Mouse (Mus musculus) kidney, adult 2 months (tissue): Measurements from ENCODE around the gene Hapln3. TPM values are rescaled to one million over a fixed set of nuclear protein-coding genes. Genes with fewer than 3 reads are reported as not detected.

Experiments used
- DNase-seq: peaks from one replicate; pipeline ENCODE4 v3.0.0; 2021
- H3K27ac ChIP-seq: fragments of 200-500 bp; 2 replicates; pipeline ENCODE4 v1.5.1; 2012; ENCODE audit warnings: low read depth, low read length, control low read depth, inconsistent platforms; ENCODE audit not compliant: insufficient read depth
- H3K27me3 ChIP-seq: fragments of 200-500 bp; replicated peaks from 2 replicates; pipeline ENCODE4 v1.6.1; 2012; ENCODE audit warnings: mild to moderate bottlenecking, moderate library complexity, low read length, inconsistent platforms; ENCODE audit not compliant: control insufficient read depth, insufficient read depth
- H3K36me3 ChIP-seq: fragments of 200-500 bp; 2 replicates; pipeline ENCODE4 v1.6.1; 2012; ENCODE audit warnings: mild to moderate bottlenecking, moderate library complexity, low read length, inconsistent platforms; ENCODE audit not compliant: control insufficient read depth, insufficient read depth
- H3K4me1 ChIP-seq: fragments of 200-500 bp; 2 replicates; pipeline ENCODE4 v1.6.1; 2011; ENCODE audit warnings: low read length; ENCODE audit not compliant: control insufficient read depth, insufficient read depth
- H3K4me3 ChIP-seq: fragments of 200-500 bp; 2 replicates; pipeline ENCODE4 v1.5.1; 2011; ENCODE audit warnings: mild to moderate bottlenecking, low read depth, low read length, control low read depth; ENCODE audit not compliant: insufficient read depth
- CTCF ChIP-seq: fragments of 200-500 bp; conservative IDR thresholded peaks from 2 replicates; pipeline ENCODE4 v1.5.1; 2011; ENCODE audit warnings: low read depth, mild to moderate bottlenecking, control low read depth, low read length, moderate library complexity, mixed read lengths; ENCODE audit not compliant: insufficient read depth, insufficient read length
- POLR2A ChIP-seq: fragments of 200-500 bp; IDR thresholded peaks from one replicate; pipeline ENCODE4 v1.6.1; 2011; ENCODE audit warnings: low read depth, low read length, control low read depth
- WGBS: fragments of 180-500 bp; shearing (Covaris S2); methylation state at CpG from one replicate; pipeline ENCODE4 v1.1.7; 2018; 5-methylcytosine and 5-hydroxymethylcytosine counted together
- polyA plus RNA-seq: library from polyadenylated mRNA; depleted of rRNA; stranded (reverse); fragments of >200 nt; gene quantifications from 2 replicates; pipeline ENCODE4 v1.2.3, GENCODE M21; 2012; rRNA removed

Hapln3 gene
- 1.6 and 3.1 TPM in 2 replicates for polyA plus RNA-seq

DNA sequence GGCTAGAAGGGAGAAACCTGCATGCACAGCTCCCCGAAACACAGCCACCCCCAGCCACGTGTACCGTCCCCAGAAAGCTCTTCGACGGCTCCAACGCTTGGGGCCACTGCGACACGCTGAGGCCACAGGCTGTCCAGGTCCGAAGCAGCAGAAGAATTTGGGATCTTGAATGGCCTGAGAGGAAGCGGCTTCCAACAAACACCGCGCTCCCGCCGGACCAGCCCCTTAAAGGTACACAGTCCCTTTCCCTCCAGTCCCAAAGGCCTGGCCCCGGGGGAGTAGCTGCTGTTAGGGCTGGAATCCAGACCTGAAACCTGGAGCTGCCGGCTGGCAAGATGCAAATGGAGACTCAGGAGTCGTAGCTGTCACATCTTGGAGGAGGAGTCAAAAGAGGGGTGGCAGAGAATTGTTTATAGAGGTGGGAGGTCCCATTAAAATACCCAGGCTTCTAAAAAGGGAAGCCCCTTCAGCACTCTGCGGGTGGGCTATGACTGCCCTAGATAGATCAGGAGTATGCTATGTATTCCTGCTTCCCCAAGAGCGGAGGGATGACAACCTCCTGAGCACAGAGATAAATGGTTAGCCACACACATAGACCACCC lies at the start of gene Hapln3:
Gene Hapln3 (minus strand): TSS at position 176 of the 602 bp plus-strand sequence.
- Histone ChIP-seq H3K27me3 (no peaks in the 10 kb centered on the region), H3K4me3 (peak within 1 kb of the TSS; percentile 5; the same call in 1 of the 2 replicates), H3K36me3 (no peaks in the 10 kb centered on the region), H3K27ac (no peak within 1 kb of the TSS), H3K4me1 (no peaks in the 10 kb centered on the region)
- WGBS = 8% methylated on average over 19 of the region's 19 CpGs
- DNase-seq = peak; percentile 23
- no peak for TF ChIP-seq POLR2A
- TF ChIP-seq CTCF = no peak

DNA sequence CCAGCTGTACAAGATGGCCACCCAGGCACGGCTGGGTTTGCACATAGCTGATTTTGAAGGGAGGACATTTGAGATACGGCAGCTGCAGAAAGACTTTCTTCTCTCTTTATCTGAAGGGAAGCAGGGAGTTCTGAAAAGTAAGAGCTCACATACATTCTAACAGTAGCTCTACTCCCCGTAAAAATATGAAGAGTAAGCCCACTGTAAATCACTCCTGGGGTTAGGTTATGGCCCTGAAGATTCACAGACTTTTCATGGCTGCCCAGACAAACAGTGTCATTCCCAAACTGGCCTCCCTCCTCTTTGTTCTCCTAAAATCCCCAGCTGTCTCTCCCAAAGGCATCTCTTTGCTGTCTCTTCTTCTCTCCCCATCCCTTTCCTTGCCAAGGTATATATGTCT lies 43.0 kb upstream of the Hapln3 start:
- no peaks in the 10 kb centered on the region for H3K4me1 ChIP-seq
- H3K4me3 ChIP-seq = no peak overlapping the region
- no peak overlapping the region for H3K27ac ChIP-seq
- TF ChIP-seq POLR2A (no peak), CTCF (no peak)
- no peak for DNase-seq
- WGBS = 59% methylated on average over 3 of the region's 3 CpGs
- H3K36me3 ChIP-seq = no peaks in the 10 kb centered on the region
- H3K27me3 ChIP-seq = no peaks in the 10 kb centered on the region

- peak; percentile 21 for DNase-seq
- TF ChIP-seq POLR2A (no peak), CTCF (no peak)
- no peak overlapping the region for H3K4me3 ChIP-seq
- WGBS = 67% methylated on average over 1 of the region's 1 CpGs
- no peaks in the 10 kb centered on the region for H3K4me1 ChIP-seq
- H3K27me3 ChIP-seq = no peaks in the 10 kb centered on the region
- no peak overlapping the region for H3K27ac ChIP-seq
- H3K36me3 ChIP-seq = no peaks in the 10 kb centered on the region
Measured at GRCm38 (mm10) chr7:79171782-79172181, 41.0 kb upstream of the Hapln3 start.

DNA sequence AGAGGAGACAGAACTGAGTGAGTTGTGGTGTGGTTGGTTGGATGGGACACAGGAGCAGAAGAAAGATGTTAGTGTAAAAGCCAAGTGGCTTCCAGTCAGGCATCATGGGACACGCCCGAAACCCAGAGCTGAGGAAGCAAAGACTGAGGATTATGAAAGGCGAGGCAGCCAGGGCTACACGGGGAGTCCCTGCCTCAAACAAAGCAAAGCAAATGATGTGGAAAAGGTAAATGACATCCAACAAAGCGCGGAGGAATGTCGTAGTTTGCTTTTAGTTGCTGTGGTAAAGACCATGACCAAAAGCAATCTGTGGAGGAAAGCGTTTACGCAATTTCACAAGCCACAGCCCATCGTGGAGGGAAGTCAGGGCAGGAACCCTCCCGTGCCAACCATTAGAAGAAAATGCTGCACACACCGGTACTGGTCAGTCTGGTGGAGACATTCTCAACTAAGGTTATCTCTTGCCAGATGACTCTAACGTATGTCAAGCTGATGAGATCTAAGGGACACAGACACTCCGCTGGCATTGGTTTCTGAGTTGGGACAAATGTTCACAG lies 36.3 kb upstream of the Hapln3 start:
- H3K4me1 ChIP-seq = no peaks in the 10 kb centered on the region
- H3K27ac ChIP-seq = no peak overlapping the region
- 57% methylated on average over 14 of the region's 14 CpGs for WGBS
- H3K4me3 ChIP-seq = no peak overlapping the region
- DNase-seq = no peak
- TF ChIP-seq POLR2A (no peak), CTCF (no peak)
- H3K27me3 ChIP-seq = no peaks in the 10 kb centered on the region
- H3K36me3 ChIP-seq = no peaks in the 10 kb centered on the region

DNA sequence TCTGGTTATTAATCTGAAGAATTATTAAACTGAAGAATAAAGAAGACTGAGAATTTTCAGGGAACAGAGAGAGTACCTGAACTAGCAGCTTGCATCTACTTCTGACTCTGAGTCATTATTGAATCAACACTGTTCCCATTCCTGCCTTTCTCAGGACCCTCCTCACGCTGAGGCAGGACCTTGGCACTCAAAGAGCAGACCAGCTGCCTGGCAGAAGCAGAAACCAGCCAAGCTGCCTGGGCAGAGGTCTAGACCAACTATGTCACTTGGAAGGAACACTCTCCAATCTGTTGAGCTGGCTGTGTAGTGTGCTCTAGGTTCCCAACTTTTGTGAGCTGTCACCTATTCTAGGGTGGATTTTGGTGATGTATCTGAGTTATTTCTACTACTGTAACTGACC lies 28.6 kb upstream of the Hapln3 start:
- Histone ChIP-seq H3K27me3 (no peaks in the 10 kb centered on the region), H3K36me3 (no peaks in the 10 kb centered on the region), H3K4me1 (no peaks in the 10 kb centered on the region), H3K4me3 (no peak overlapping the region), H3K27ac (no peak overlapping the region)
- TF ChIP-seq POLR2A (no peak), CTCF (no peak)
- no peak for DNase-seq
- 72% methylated on average over 1 of the region's 1 CpGs for WGBS

DNA sequence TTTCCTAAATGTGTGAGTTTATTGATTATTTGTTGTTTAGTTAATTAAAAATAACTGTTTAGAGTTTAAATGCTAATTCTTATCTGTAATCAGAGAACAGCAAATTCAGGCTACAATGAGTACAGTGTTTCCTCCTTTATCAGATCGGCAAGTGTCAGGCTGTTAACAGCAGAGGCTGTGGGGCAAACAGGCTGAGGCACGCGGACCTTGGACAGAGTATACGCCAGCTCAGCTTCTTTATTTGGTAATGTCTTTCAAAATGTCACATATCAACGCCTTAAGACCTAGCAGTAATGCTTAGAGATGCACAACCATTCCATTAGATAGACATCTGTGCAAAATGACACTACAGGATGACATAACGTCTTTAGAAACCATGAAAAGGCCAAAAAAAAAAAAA lies 18.7 kb upstream of the Hapln3 start:
- Histone ChIP-seq H3K4me3 (no peak overlapping the region), H3K36me3 (no peaks in the 10 kb centered on the region), H3K4me1 (no peaks in the 10 kb centered on the region; the same call in 1 of the 2 replicates), H3K27ac (no peak overlapping the region), H3K27me3 (no peaks in the 10 kb centered on the region)
- WGBS = 53% methylated on average over 6 of the region's 6 CpGs
- TF ChIP-seq CTCF = no peak
- no peak for TF ChIP-seq POLR2A
- no peak for DNase-seq

GRCm38 (mm10) chr7:79148711-79149266 lies 18.0 kb upstream of the Hapln3 start, which contains the start of gene Mfge8:
Mfge8 (minus strand) TSS chr7:79149060.
- WGBS = under 1% methylated on average over 39 of the region's 39 CpGs
- TF ChIP-seq POLR2A (peak; percentile 78), CTCF (no peak)
- H3K4me1 ChIP-seq = no peaks in the 10 kb centered on the region; the same call in 1 of the 2 replicates

More at GRCm38 (mm10) chr7:79148711-79149266, 18.0 kb upstream of the Hapln3 start, which contains the start of gene Mfge8:
- Histone ChIP-seq H3K27me3 (no peaks in the 10 kb centered on the region), H3K36me3 (no peaks in the 10 kb centered on the region), H3K27ac (peak within 1 kb of the TSS; percentile 72), H3K4me3 (peak within 1 kb of the TSS; percentile 95)
- DNase-seq = peak; percentile 94
